In genomic region chr19:10758708-10759107, GRCm38 (mm10) we compare ENCODE assay signal across 23 mouse cellular contexts. TPM values are rescaled to one million over a fixed set of nuclear protein-coding genes. Genes with fewer than 3 reads are reported as not detected.
DNase-seq lines count a peak whose midpoint lies in the region; ATAC-seq and TF ChIP-seq lines count a peak whose summit lies in the region.
"Had no signal": no experiment of that assay in that cellular context is flagged by ENCODE, and none has a peak within 500 bp of the region (broad histone marks: within the 10 kb centered on the region; RNA-seq: fewer than 3 reads in every experiment).

No protein-coding gene starts in this region.

- no peak overlapping the region for H3K9ac ChIP-seq in hindbrain, postnatal 0 days (replicated peaks; ENCODE audit: low read length)
- no peak overlapping the region for H3K9ac ChIP-seq in midbrain, embryonic 11.5 days (ENCODE audit: low read length)
- no peak overlapping the region for H3K9ac ChIP-seq in midbrain, postnatal 0 days (replicated peaks; ENCODE audit: low read length, poor library complexity, severe bottlenecking)
- H3K9ac ChIP-seq in stomach, embryonic 16.5 days (ENCODE audit: low read length) = no peak overlapping the region
- H3K9ac ChIP-seq: embryonic facial prominence, embryonic 12.5 days; heart, embryonic 13.5 days; limb, embryonic 15.5 days; liver, embryonic 15.5 days; midbrain, embryonic 13.5 days had no signal

- 73% methylated on average over 6 of the region's 6 CpGs for WGBS in cerebellum, adult 2 months
- 54% methylated on average over 6 of the region's 6 CpGs for WGBS in hindbrain, embryonic 10.5 days
- 46% methylated on average over 6 of the region's 6 CpGs for WGBS in hindbrain, postnatal 0 days
- 75% methylated on average over 6 of the region's 6 CpGs for WGBS in midbrain, embryonic 11.5 days
- 67% methylated on average over 6 of the region's 6 CpGs for WGBS in midbrain, postnatal 0 days
- WGBS in stomach, embryonic 16.5 days = 24% methylated on average over 6 of the region's 6 CpGs

- no peak for ATAC-seq in cerebellum, adult (ENCODE audit: insufficient number of reproducible peaks, low FRiP score, low TSS enrichment)
- no peak for ATAC-seq in hindbrain, postnatal 0 days
- no peak for ATAC-seq in midbrain, embryonic 11.5 days (ENCODE audit: low FRiP score)
- no peak for ATAC-seq in midbrain, postnatal 0 days (ENCODE audit: low FRiP score)
- ATAC-seq in stomach, embryonic 16.5 days (ENCODE audit: insufficient read depth, low FRiP score) = peak; percentile 9; the same call in 1 of the 2 replicates
- no peak for ATAC-seq in CD4-positive, CD25-positive, alpha-beta regulatory T cell, adult 4 months
- ATAC-seq: forebrain, embryonic 16.5 days; midbrain, embryonic 13.5 days had no signal

- no peak for TF ChIP-seq POLR2A in cerebellum, adult 2 months (IDR thresholded peaks at IDR 0.05; ENCODE audit: borderline replicate concordance, insufficient read depth, low read length)

- no peak for TF ChIP-seq CTCF in cerebellum, adult 2 months (IDR thresholded peaks at IDR 0.05; ENCODE audit: borderline replicate concordance, insufficient read depth, low read depth, low read length)
- TF ChIP-seq CTCF in hindbrain, postnatal 0 days (IDR thresholded peaks at IDR 0.05; ENCODE audit: low read depth) = no peak
- TF ChIP-seq CTCF in midbrain, postnatal 0 days (IDR thresholded peaks at IDR 0.05) = no peak

- H3K4me3 ChIP-seq in cerebellum, adult 2 months (replicated peaks; ENCODE audit: insufficient read depth, low read depth, low read length) = no peak overlapping the region
- H3K4me3 ChIP-seq in hindbrain, embryonic 10.5 days = no peak overlapping the region
- no peak overlapping the region for H3K4me3 ChIP-seq in hindbrain, postnatal 0 days (ENCODE audit: low read length)
- H3K4me3 ChIP-seq in midbrain, embryonic 11.5 days (ENCODE audit: low read depth, low read length) = no peak overlapping the region
- no peak overlapping the region for H3K4me3 ChIP-seq in midbrain, postnatal 0 days (ENCODE audit: low read depth, low read length)
- no peak overlapping the region for H3K4me3 ChIP-seq in stomach, embryonic 16.5 days (replicated peaks; ENCODE audit: low read length)
- H3K4me3 ChIP-seq: embryonic facial prominence, embryonic 12.5 days; heart, embryonic 13.5 days; limb, embryonic 15.5 days; liver, embryonic 15.5 days; midbrain, embryonic 13.5 days had no signal

- H3K4me2 ChIP-seq in hindbrain, postnatal 0 days (ENCODE audit: low read depth, low read length) = no peak overlapping the region
- no peak overlapping the region for H3K4me2 ChIP-seq in midbrain, embryonic 11.5 days
- no peak overlapping the region for H3K4me2 ChIP-seq in midbrain, postnatal 0 days (ENCODE audit: low read depth, low read length, poor library complexity, severe bottlenecking)
- H3K4me2 ChIP-seq in stomach, embryonic 16.5 days (ENCODE audit: low read depth, low read length) = no peak overlapping the region
- H3K4me2 ChIP-seq: embryonic facial prominence, embryonic 12.5 days; heart, embryonic 13.5 days; limb, embryonic 15.5 days; liver, embryonic 15.5 days; midbrain, embryonic 13.5 days had no signal

- no peaks in the 10 kb centered on the region for H3K9me3 ChIP-seq in hindbrain, embryonic 10.5 days
- H3K9me3 ChIP-seq in hindbrain, postnatal 0 days (ENCODE audit: low read length) = no peaks in the 10 kb centered on the region
- H3K9me3 ChIP-seq in midbrain, embryonic 11.5 days (ENCODE audit: control insufficient read depth, low read length) = no peaks in the 10 kb centered on the region
- no peaks in the 10 kb centered on the region for H3K9me3 ChIP-seq in midbrain, postnatal 0 days (ENCODE audit: low read length)
- no peaks in the 10 kb centered on the region for H3K9me3 ChIP-seq in stomach, embryonic 16.5 days (replicated peaks; ENCODE audit: control insufficient read depth, low read length)
- H3K9me3 ChIP-seq: embryonic facial prominence, embryonic 12.5 days; heart, embryonic 13.5 days; limb, embryonic 15.5 days; liver, embryonic 15.5 days; midbrain, embryonic 13.5 days had no signal

- H3K27ac ChIP-seq in cerebellum, adult 2 months (ENCODE audit: insufficient read depth, low read length) = peak overlapping the region; percentile 97
- H3K27ac ChIP-seq in hindbrain, embryonic 10.5 days = peak overlapping the region; percentile 62; the same call in 1 of the 2 replicates
- H3K27ac ChIP-seq in hindbrain, postnatal 0 days = no peak overlapping the region
- H3K27ac ChIP-seq in midbrain, embryonic 11.5 days (ENCODE audit: low read depth, low read length) = no peak overlapping the region
- H3K27ac ChIP-seq in midbrain, postnatal 0 days (ENCODE audit: low read depth, low read length) = no peak overlapping the region
- H3K27ac ChIP-seq in stomach, embryonic 16.5 days (ENCODE audit: low read length) = peak overlapping the region; percentile 66
- H3K27ac ChIP-seq: embryonic facial prominence, embryonic 12.5 days; limb, embryonic 15.5 days; liver, embryonic 15.5 days; midbrain, embryonic 13.5 days had no signal

- no peak for DNase-seq in cerebellum, adult 2 months
- no peak for DNase-seq in hindbrain, embryonic 10.5 days (ENCODE audit: low spot score)
- DNase-seq in hindbrain, postnatal 0 days (ENCODE audit: low spot score) = no peak
- DNase-seq in midbrain, embryonic 11.5 days (ENCODE audit: low spot score, missing footprints) = peak; percentile 44
- no peak for DNase-seq in midbrain, postnatal 0 days (ENCODE audit: low spot score)
- DNase-seq: adrenal gland, postnatal 25 days; cerebellum, adult 11-12 months; heart, postnatal 36 days; kidney, adult 8-10 months; kidney, postnatal 14 days; thymus, postnatal 25 days had no signal

- H3K27me3 ChIP-seq in cerebellum, adult 2 months (ENCODE audit: control insufficient read depth, insufficient read depth, low read length) = no peaks in the 10 kb centered on the region
- H3K27me3 ChIP-seq in hindbrain, embryonic 10.5 days (ENCODE audit: insufficient read depth, poor library complexity, severe bottlenecking) = no peaks in the 10 kb centered on the region
- H3K27me3 ChIP-seq in hindbrain, postnatal 0 days (ENCODE audit: insufficient read depth, low read length) = no peaks in the 10 kb centered on the region
- H3K27me3 ChIP-seq in midbrain, embryonic 11.5 days (ENCODE audit: control insufficient read depth, insufficient read depth, low read length) = no peaks in the 10 kb centered on the region
- H3K27me3 ChIP-seq in midbrain, postnatal 0 days (ENCODE audit: insufficient read depth, low read length) = no peaks in the 10 kb centered on the region
- no peaks in the 10 kb centered on the region for H3K27me3 ChIP-seq in stomach, embryonic 16.5 days (ENCODE audit: control insufficient read depth, insufficient read depth, low read length)
- H3K27me3 ChIP-seq: embryonic facial prominence, embryonic 12.5 days; heart, embryonic 13.5 days; limb, embryonic 15.5 days; liver, embryonic 15.5 days; midbrain, embryonic 13.5 days had no signal

- H3K36me3 ChIP-seq in hindbrain, embryonic 10.5 days = no peaks in the 10 kb centered on the region
- H3K36me3 ChIP-seq in hindbrain, postnatal 0 days (ENCODE audit: insufficient read depth, low read length) = no peaks in the 10 kb centered on the region
- H3K36me3 ChIP-seq in midbrain, embryonic 11.5 days (ENCODE audit: control insufficient read depth, insufficient read depth, low read length) = no peaks in the 10 kb centered on the region
- no peaks in the 10 kb centered on the region for H3K36me3 ChIP-seq in midbrain, postnatal 0 days (ENCODE audit: insufficient read depth, low read length)
- no peaks in the 10 kb centered on the region for H3K36me3 ChIP-seq in stomach, embryonic 16.5 days (ENCODE audit: control insufficient read depth, insufficient read depth, low read length)
- H3K36me3 ChIP-seq: embryonic facial prominence, embryonic 12.5 days; heart, embryonic 13.5 days; limb, embryonic 15.5 days; liver, embryonic 15.5 days; midbrain, embryonic 13.5 days had no signal

- H3K4me1 ChIP-seq in cerebellum, adult 2 months (ENCODE audit: control insufficient read depth, insufficient read depth, low read length) = peaks cover 57% of the 10 kb centered on the region
- H3K4me1 ChIP-seq in hindbrain, embryonic 10.5 days (replicated peaks) = peaks cover 14% of the 10 kb centered on the region
- no peaks in the 10 kb centered on the region; the same call in 1 of the 2 replicates for H3K4me1 ChIP-seq in hindbrain, postnatal 0 days (ENCODE audit: insufficient read depth, low read length)
- no peaks in the 10 kb centered on the region for H3K4me1 ChIP-seq in midbrain, embryonic 11.5 days (ENCODE audit: control insufficient read depth, insufficient read depth, low read length)
- H3K4me1 ChIP-seq in midbrain, postnatal 0 days (ENCODE audit: insufficient read depth, low read length) = no peaks in the 10 kb centered on the region
- peaks cover 18% of the 10 kb centered on the region for H3K4me1 ChIP-seq in stomach, embryonic 16.5 days (ENCODE audit: control insufficient read depth, insufficient read depth, low read length)
- H3K4me1 ChIP-seq: liver, embryonic 15.5 days; midbrain, embryonic 13.5 days had no signal

RNA-seq across cellular contexts. Expression of gene Cd5, which starts 19.9 kb away (rescaled TPM):
- polyA plus RNA-seq in cerebellum, adult 2 months (2012; rRNA removed) = 0.43 and 0.54 TPM in 2 replicates
- polyA plus RNA-seq in hindbrain, embryonic 10.5 days (2016; fragmentation: Nextera tagmentation; extraction: Ambion mirVana) = 0.14 and 0.18 TPM in 2 replicates
- 0.68 TPM in 1 of 2 replicates, not detected in the other for total RNA-seq in hindbrain, postnatal 0 days (2014; rRNA removed)
- polyA plus RNA-seq in hindbrain, postnatal 0 days (2015; fragmentation: Nextera tagmentation; extraction: Ambion mirVana) = 0.26 and 0.32 TPM in 2 replicates
- 0.08 and 0.22 TPM in 2 replicates for polyA plus RNA-seq in midbrain, embryonic 11.5 days (2014; fragmentation: Nextera tagmentation; extraction: Ambion mirVana)
- 0.55 and 0.85 TPM in 2 replicates for total RNA-seq in midbrain, postnatal 0 days (2014; rRNA removed)
- 0.50 and 0.53 TPM in 2 replicates for polyA plus RNA-seq in midbrain, postnatal 0 days (2015; fragmentation: Nextera tagmentation; extraction: Ambion mirVana)
- polyA plus RNA-seq in stomach, embryonic 16.5 days (2015; fragmentation: Nextera tagmentation; extraction: Ambion mirVana) = 3.3 and 3.8 TPM in 2 replicates
- polyA plus RNA-seq in CD4-positive, CD25-positive, alpha-beta regulatory T cell, adult 4 months (2017; shearing (Covaris generic)) = 100 to 1,000 TPM; 449 to 646 TPM
- total RNA-seq: left cerebral cortex, postnatal 36 days; MEL had no signal
- polyA plus RNA-seq: intestine, embryonic 14.5 days; liver, embryonic 15.5 days had no signal

Comparison
In these comparisons a context has a peak if more than half of its experiments do, and no peak if none do; other contexts are left out.
1. H3K27ac ChIP-seq: peak in cerebellum, adult 2 months (single experiment), hindbrain, embryonic 10.5 days (single experiment) and stomach, embryonic 16.5 days (single experiment); none in hindbrain, postnatal 0 days (single experiment), midbrain, embryonic 11.5 days (single experiment) and midbrain, postnatal 0 days (single experiment).
2. RNA of gene Cd5, which starts 19.9 kb away (polyA plus RNA-seq): 449 to 646 TPM in CD4-positive, CD25-positive, alpha-beta regulatory T cell, adult 4 months; 3.3 to 3.8 TPM in stomach, embryonic 16.5 days, 0.43 to 0.54 TPM in cerebellum, adult 2 months, 0.50 to 0.53 TPM in midbrain, postnatal 0 days, 0.26 to 0.32 TPM in hindbrain, postnatal 0 days, 0.08 to 0.22 TPM in midbrain, embryonic 11.5 days and 0.14 to 0.18 TPM in hindbrain, embryonic 10.5 days; every median in the first group is over 10 times any median in the second.